Mouse (Mus musculus): ENCODE measurements around the gene Btbd9. TPM values are rescaled to one million over a fixed set of nuclear protein-coding genes. Genes with fewer than 3 reads are reported as not detected.
A peak's percentile ranks its signal among the peaks of the same experiment; 100 is the strongest.

The Btbd9 gene
- total and polyA plus RNA-seq, 2 experiments from 2014 or later: 85.5 to 138 TPM

- TF ChIP-seq CTCF (IDR thresholded peaks at IDR 0.05): no peak
- Histone ChIP-seq H3K36me3 (ENCODE audit: insufficient read depth, low read length) (no peaks in the 10 kb centered on the region), H3K4me3 (ENCODE audit: low read depth, low read length) (no peak overlapping the region), H3K4me2 (ENCODE audit: low read depth, low read length, poor library complexity, severe bottlenecking) (no peak overlapping the region), H3K9ac (replicated peaks; ENCODE audit: low read length, poor library complexity, severe bottlenecking) (no peak overlapping the region), H3K4me1 (ENCODE audit: insufficient read depth, low read length) (peaks cover 5% of the 10 kb centered on the region; the same call in 1 of the 2 replicates), H3K27ac (ENCODE audit: low read depth, low read length) (no peak overlapping the region), H3K27me3 (ENCODE audit: insufficient read depth, low read length) (no peaks in the 10 kb centered on the region), H3K9me3 (ENCODE audit: low read length) (no peaks in the 10 kb centered on the region)
- ATAC-seq (ENCODE audit: low FRiP score): no peak
- no peak for DNase-seq (ENCODE audit: low spot score)
- WGBS: 77% methylated on average over 1 of the region's 1 CpGs
These were observed 4.5 kb upstream of the Btbd9 start for GRCm38 (mm10) chr17:30580781-30581180.

- DNase-seq (ENCODE audit: low spot score) (no peak), ATAC-seq (ENCODE audit: low FRiP score) (no peak)
- Histone ChIP-seq H3K4me3 (ENCODE audit: low read depth, low read length) (peak overlapping the region; percentile 72), H3K9me3 (ENCODE audit: low read length) (no peaks in the 10 kb centered on the region), H3K27ac (ENCODE audit: low read depth, low read length) (peak overlapping the region; percentile 92), H3K27me3 (ENCODE audit: insufficient read depth, low read length) (no peaks in the 10 kb centered on the region), H3K9ac (replicated peaks; ENCODE audit: low read length, poor library complexity, severe bottlenecking) (peak overlapping the region; percentile 75; the same call in 1 of the 2 replicates), H3K4me1 (ENCODE audit: insufficient read depth, low read length) (peaks cover 8% of the 10 kb centered on the region), H3K36me3 (ENCODE audit: insufficient read depth, low read length) (no peaks in the 10 kb centered on the region), H3K4me2 (ENCODE audit: low read depth, low read length, poor library complexity, severe bottlenecking) (peak overlapping the region; percentile 73)
- TF ChIP-seq CTCF (IDR thresholded peaks at IDR 0.05): no peak
- WGBS: 64% methylated on average over 12 of the region's 12 CpGs
These were observed 658 bp upstream of the Btbd9 start for GRCm38 (mm10) chr17:30576946-30577345.

- peak; percentile 42 for ATAC-seq (ENCODE audit: low FRiP score)
- no peaks in the 10 kb centered on the region for H3K9me3 ChIP-seq (ENCODE audit: low read length)
- H3K4me2 ChIP-seq (ENCODE audit: low read depth, low read length, poor library complexity, severe bottlenecking): peak overlapping the region; percentile 73
- H3K9ac ChIP-seq (replicated peaks; ENCODE audit: low read length, poor library complexity, severe bottlenecking): peak overlapping the region; percentile 75
- WGBS: 5% methylated on average over 35 of the region's 35 CpGs
- H3K4me3 ChIP-seq (ENCODE audit: low read depth, low read length): peak overlapping the region; percentile 72
- DNase-seq (ENCODE audit: low spot score): no peak
- no peaks in the 10 kb centered on the region for H3K36me3 ChIP-seq (ENCODE audit: insufficient read depth, low read length)
- H3K4me1 ChIP-seq (ENCODE audit: insufficient read depth, low read length): peaks cover 8% of the 10 kb centered on the region
- no peak for TF ChIP-seq CTCF (IDR thresholded peaks at IDR 0.05)
- H3K27ac ChIP-seq (ENCODE audit: low read depth, low read length): peak overlapping the region; percentile 92
- no peaks in the 10 kb centered on the region for H3K27me3 ChIP-seq (ENCODE audit: insufficient read depth, low read length)
These were observed 975 bp downstream of the Btbd9 start for GRCm38 (mm10) chr17:30575121-30575904.

- Histone ChIP-seq H3K9me3 (ENCODE audit: low read length) (no peaks in the 10 kb centered on the region), H3K4me2 (ENCODE audit: low read depth, low read length, poor library complexity, severe bottlenecking) (peak overlapping the region; percentile 73), H3K27ac (ENCODE audit: low read depth, low read length) (no peak overlapping the region), H3K9ac (replicated peaks; ENCODE audit: low read length, poor library complexity, severe bottlenecking) (no peak overlapping the region), H3K4me1 (ENCODE audit: insufficient read depth, low read length) (peaks cover 8% of the 10 kb centered on the region), H3K27me3 (ENCODE audit: insufficient read depth, low read length) (no peaks in the 10 kb centered on the region), H3K36me3 (ENCODE audit: insufficient read depth, low read length) (no peaks in the 10 kb centered on the region), H3K4me3 (ENCODE audit: low read depth, low read length) (peak overlapping the region; percentile 72)
- no peak for TF ChIP-seq CTCF (IDR thresholded peaks at IDR 0.05)
- 78% methylated on average over 8 of the region's 8 CpGs for WGBS
- ATAC-seq (ENCODE audit: low FRiP score) (no peak), DNase-seq (ENCODE audit: low spot score) (no peak)
These were observed 1.6 kb downstream of the Btbd9 start for GRCm38 (mm10) chr17:30574783-30575075.

GRCm38 (mm10) chr17:30573990-30574782 lies 2.1 kb downstream of the Btbd9 start:
- no peaks in the 10 kb centered on the region for H3K27me3 ChIP-seq (ENCODE audit: insufficient read depth, low read length)
- no peak overlapping the region for H3K27ac ChIP-seq (ENCODE audit: low read depth, low read length)
- H3K4me3 ChIP-seq (ENCODE audit: low read depth, low read length): no peak overlapping the region
- H3K4me1 ChIP-seq (ENCODE audit: insufficient read depth, low read length): peaks cover 8% of the 10 kb centered on the region
- DNase-seq (ENCODE audit: low spot score) (no peak), ATAC-seq (ENCODE audit: low FRiP score) (no peak)
- no peaks in the 10 kb centered on the region for H3K36me3 ChIP-seq (ENCODE audit: insufficient read depth, low read length)
- no peak overlapping the region for H3K9ac ChIP-seq (replicated peaks; ENCODE audit: low read length, poor library complexity, severe bottlenecking)
- TF ChIP-seq CTCF (IDR thresholded peaks at IDR 0.05): no peak
- WGBS: 87% methylated on average over 8 of the region's 8 CpGs
- H3K9me3 ChIP-seq (ENCODE audit: low read length): no peaks in the 10 kb centered on the region
- peak overlapping the region; percentile 73; the same call in 1 of the 2 replicates for H3K4me2 ChIP-seq (ENCODE audit: low read depth, low read length, poor library complexity, severe bottlenecking)

GRCm38 (mm10) chr17:30570971-30571370 lies 5.3 kb downstream of the Btbd9 start:
- ATAC-seq (ENCODE audit: low FRiP score) (no peak), DNase-seq (ENCODE audit: low spot score) (no peak)
- H3K27me3 ChIP-seq (ENCODE audit: insufficient read depth, low read length): no peaks in the 10 kb centered on the region
- H3K36me3 ChIP-seq (ENCODE audit: insufficient read depth, low read length): no peaks in the 10 kb centered on the region
- H3K9me3 ChIP-seq (ENCODE audit: low read length): no peaks in the 10 kb centered on the region
- no peak overlapping the region for H3K27ac ChIP-seq (ENCODE audit: low read depth, low read length)
- H3K4me3 ChIP-seq (ENCODE audit: low read depth, low read length): no peak overlapping the region
- H3K4me2 ChIP-seq (ENCODE audit: low read depth, low read length, poor library complexity, severe bottlenecking): no peak overlapping the region
- no peak for TF ChIP-seq CTCF (IDR thresholded peaks at IDR 0.05)
- H3K9ac ChIP-seq (replicated peaks; ENCODE audit: low read length, poor library complexity, severe bottlenecking): no peak overlapping the region
- peaks cover 3% of the 10 kb centered on the region for H3K4me1 ChIP-seq (ENCODE audit: insufficient read depth, low read length)
- WGBS: 67% methylated on average over 3 of the region's 3 CpGs

Data from midbrain, postnatal 0 days (tissue).